Mouse (Mus musculus) adrenal gland, postnatal 10 days (tissue): ENCODE measurements around the gene Usp15. TPM values are rescaled to one million over a fixed set of nuclear protein-coding genes. Genes with fewer than 3 reads are reported as not detected.

ENCODE experiments used
- DNase-seq: peaks from one replicate; pipeline ENCODE4 v3.0.0; 2021; ENCODE audit warnings: mixed read lengths
- total RNA-seq, 2 experiments: library from RNA; stranded (reverse); gene quantifications; 2 replicates each; pipeline ENCODE4 v1.2.3; 2021

Usp15 gene
- total RNA-seq, 2 experiments from 2014 or later = 74.7 to 85.6 TPM

DNA sequence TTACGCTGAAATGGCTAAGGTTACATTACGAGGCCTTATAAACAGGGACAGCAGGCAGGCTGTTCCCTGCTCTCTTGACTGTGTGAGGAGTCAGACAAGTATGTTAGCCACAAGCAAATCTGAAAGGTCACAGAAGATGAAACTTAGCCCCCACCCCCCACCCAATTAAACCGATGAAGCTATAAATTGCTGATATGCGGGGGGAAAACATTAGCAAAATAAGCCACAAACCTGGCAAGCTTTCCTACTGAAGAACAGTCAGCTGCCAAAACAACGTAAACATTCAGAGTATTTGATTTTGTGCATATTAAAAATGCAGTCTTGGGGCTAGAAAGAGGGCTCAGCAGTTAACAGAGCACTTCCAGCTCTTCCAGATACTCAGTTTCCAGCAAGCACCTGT, 88.7 kb downstream of the Usp15 start:
- no peak for DNase-seq

- no peak for DNase-seq
These were observed 95.5 kb downstream of the Usp15 start for GRCm38 (mm10) chr10:123101303-123101702.

- DNase-seq = no peak
These were observed 96.2 kb downstream of the Usp15 start for GRCm38 (mm10) chr10:123100584-123100983.

- DNase-seq = no peak
These were observed 102.3 kb downstream of the Usp15 start for GRCm38 (mm10) chr10:123094504-123094903.

DNA sequence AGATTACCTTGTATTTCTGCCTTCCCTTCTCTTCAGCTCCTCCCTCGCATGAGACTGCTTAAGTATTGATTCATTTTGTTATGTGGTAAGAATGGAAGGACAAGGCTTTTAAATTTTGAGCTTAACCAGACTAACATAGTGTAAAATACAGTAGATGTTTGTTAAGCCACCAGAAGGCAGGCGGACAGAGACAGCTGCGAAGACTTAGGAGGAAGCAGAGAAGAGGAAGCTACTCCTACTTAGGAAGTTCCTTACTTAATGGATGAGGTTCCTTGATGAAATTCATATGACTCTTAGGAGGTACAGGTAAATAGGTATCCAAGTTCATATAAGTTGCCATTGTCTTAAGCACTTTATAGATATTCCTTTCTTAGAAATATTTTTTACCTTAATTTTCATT, 104.2 kb downstream of the Usp15 start:
- DNase-seq = no peak

GRCm38 (mm10) chr10:123091737-123092136, 105.1 kb downstream of the Usp15 start:
- DNase-seq = peak; percentile 64

DNA sequence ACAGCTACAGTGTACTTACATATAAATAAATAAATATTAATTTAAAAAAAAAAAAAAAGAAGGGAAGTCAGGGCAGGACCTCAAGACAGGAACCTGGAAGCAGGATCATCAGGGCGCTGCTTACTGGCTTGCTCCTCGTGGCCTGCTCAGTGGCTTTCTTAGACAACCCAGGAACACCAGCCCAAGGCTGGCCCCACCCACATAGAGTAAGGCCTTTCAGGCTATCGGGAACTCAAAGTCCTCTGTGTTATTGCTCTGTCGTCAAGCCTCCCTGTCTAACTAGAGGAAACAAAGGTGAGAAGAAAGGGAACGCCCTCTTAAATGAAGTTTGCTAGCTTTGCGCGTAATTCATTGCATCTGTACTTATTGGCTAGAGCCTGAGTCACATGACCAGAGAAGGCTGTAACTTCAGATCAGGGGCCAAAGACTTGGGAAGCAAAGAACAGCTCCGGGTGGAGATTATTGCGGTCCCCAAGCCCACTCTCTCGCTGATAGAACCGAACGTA, 107.3 kb downstream of the Usp15 start:
- no peak for DNase-seq

DNA sequence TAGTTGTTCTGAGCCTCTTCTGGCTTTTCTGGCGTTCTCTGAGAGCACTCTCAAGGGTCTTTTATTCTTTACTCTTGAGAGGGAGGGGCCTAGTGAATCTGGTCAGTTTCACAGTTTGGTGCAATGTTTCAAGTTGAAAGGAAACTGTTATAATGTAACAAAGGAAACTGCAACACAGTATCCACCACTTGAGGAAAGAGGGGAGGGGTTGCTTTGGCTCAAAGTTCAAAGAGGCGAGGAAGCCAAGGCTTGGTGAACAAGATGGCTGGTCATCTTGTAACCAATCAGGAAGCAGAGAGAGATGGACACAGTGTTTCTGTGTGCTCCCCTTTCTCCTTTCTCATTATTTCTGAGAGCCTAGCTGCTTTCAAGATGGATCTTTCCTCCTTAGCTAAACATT, 109.9 kb downstream of the Usp15 start:
- no peak for DNase-seq

DNA sequence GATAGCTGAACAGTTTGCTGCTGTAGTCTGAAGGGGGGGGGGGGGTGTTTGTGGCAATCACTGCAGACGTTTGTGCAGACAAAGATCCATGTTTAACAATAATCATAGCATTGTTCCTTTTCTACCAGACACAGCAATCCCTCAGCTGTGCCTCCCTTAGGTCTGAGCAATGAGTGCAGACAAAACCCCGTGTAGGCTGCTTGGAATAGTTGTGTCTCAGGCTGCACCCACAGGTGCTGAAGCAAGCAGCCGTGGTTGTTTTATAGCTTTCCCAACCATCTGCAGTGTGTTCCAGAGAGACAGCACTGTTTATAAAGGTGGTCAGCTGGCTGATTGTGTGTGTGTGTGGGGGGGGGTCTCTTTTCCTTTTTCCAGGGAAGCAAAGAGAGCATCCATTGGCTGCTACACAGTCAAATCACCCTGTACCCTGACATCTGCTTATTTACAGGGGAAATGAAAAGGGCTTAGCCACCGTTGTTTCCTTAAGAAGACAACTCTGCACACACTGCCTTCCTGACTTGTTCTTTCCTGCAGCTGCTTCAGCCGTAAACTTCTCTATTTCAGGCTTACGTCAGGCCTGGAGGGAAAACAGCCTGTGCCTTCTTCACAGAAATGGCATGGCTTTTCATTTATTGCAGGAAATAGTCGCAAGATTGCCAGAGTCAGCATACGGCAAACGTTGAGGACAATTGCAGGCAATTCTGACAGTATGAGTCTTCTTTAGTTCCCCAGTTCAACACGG, 111.7 kb downstream of the Usp15 start:
- no peak for DNase-seq

DNA sequence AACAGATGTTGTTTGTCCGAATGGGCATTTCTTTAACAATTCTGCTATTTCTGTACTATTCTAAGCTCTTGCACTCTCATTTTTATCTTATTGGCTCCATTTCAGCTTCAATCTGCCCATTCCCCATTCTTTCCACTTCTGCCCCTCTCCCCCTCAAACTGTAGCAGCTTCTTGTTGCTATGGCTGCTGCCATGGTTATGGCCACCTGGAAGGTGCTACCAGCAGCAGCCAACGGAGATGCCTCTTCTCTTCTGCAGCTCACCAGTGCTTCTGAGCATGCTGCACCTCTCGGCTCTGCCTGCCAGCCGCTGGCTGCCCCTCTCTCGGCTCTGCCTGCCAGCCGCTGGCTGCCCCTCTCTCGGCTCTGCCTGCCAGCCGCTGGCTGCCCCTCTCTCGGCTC, 112.5 kb downstream of the Usp15 start:
- no peak for DNase-seq

- peak; percentile 98 for DNase-seq
These were observed 120.4 kb downstream of the Usp15 start, which contains the start of gene Mon2 for GRCm38 (mm10) chr10:123076245-123077023. TSS of gene Mon2 (minus strand) at chr10:123076505.

GRCm38 (mm10) chr10:123075751-123076242, 121.0 kb downstream of the Usp15 start:
- peak; percentile 43 for DNase-seq

DNA sequence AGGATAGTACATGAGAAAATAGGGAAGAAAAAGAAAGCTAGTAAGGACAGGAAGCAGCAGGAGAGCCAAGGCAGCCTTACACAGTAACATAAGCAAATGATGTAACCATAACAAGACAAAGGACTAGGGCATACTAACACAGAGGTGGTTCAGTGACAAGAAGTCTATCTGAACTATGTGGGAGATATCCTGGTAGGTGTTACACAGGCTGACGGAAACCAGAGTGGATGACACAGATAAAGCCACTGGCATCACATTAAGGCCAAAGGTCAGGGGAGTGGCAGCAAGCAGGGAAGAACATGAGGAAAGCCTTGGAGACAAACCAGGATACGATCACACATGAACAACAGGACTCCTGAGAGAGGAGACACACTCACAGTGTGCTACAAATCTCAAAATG, 124.8 kb downstream of the Usp15 start:
- no peak for DNase-seq

DNA sequence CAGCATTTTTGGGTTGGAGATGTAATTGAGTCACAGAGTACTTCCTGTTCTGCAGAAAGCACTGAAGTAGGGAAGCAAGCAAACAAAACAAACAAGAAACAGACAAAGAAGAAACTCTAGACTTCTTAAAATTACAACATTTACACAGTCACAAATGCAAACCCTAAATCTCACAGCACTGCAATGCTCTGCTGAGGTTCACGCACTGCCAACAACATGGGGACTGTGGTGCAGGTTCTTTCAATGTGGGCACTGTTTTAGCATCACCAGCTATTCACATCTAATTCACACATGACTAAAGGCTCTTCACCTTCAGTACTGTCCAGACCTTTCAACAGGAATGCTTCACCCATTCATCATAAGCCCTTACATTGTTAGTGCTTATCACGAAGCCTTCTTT, 133.8 kb downstream of the Usp15 start:
- no peak for DNase-seq

- DNase-seq = no peak
These were observed 136.0 kb downstream of the Usp15 start for GRCm38 (mm10) chr10:123060831-123061230.

GRCm38 (mm10) chr10:123057082-123057481, 139.7 kb downstream of the Usp15 start:
- no peak for DNase-seq

- no peak for DNase-seq
These were observed 140.3 kb downstream of the Usp15 start for GRCm38 (mm10) chr10:123056463-123056862.

DNA sequence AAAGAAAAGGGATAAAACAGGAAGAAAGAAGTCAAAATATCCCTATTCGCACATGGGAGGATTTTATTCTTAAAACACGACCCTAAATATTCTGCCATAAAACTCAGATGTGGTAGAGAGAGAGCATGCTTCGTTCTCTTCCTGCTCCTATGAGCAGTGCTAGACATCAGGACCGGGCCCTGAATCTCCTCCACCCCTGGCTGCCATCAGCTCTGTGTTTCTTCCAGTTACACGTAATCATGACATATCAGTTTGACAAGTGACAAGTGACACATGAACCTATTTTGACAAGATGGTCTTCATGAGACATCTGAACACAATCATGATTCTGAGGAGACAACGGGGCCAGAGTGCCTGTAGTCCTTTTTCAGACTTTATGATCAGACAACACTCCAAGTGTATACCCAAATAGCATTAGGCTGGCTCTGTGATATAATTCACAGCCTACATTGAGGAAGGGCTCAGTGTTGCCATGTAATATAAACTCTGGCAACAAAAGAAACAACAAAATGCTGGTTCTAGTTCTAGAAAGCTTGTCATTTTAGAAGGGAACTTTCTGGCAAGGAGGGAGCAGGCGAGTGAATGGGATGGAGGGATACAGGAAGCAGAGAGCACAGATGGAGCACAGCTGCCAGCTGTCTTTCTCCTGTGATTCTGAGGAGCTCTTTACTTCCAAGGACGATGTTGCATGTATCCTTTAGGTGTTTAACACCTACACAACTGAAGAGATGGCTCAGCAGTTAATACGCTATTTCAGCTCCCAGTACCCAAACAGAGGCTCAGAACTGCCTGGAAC, 141.4 kb downstream of the Usp15 start:
- DNase-seq = no peak
